Mouse (Mus musculus) adipocyte (in vitro differentiated cells): ENCODE data around the gene Pias1.
"Not testable (repeated sequence)": the region's sequence is repeated elsewhere in the genome, so short reads cannot be mapped to it uniquely, and the experiment has no call there.

Experiments used
- DNase-seq: peaks from one replicate; pipeline ENCODE4 v3.0.0-alpha.2; 2016; ENCODE audit warnings: low spot score

The Pias1 gene

GRCm38 (mm10) chr9:62940966-62941365 lies 46.8 kb downstream of the Pias1 start:
- no peak for DNase-seq

GRCm38 (mm10) chr9:62935854-62936253 lies 51.9 kb downstream of the Pias1 start:
- no peak for DNase-seq

DNA sequence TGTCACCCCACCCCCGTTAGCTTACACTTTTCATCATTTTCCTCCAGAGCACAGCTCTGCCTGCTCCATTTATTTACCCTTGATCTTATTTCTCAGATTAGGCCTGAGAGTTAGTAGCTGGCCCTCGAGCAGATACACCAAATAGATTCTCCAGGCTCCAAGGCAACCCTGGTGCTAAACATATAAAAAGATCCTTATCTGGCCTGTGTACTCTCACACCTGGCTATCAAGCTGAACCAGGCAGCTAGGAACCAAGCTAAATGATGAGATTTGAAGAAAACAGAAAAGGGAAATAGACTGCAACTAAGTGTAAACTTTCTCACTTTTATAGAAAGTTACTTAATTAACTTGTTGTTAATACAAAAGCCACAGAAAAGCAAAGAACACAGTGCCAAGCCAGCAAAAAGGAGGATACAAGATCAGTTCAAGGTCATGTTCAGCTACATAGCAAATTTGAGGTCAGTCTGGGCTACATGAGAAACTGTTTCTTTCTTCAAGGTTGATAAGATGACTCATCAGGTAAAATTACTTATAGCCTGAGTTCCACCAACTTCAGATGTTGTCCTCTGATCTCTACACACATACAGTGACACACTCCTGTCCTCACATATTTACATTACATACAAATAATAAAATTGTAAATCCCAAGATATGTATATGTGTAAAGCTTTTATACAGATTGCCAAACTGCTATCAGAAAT lies 52.9 kb downstream of the Pias1 start:
- DNase-seq = no peak

GRCm38 (mm10) chr9:62932575-62933339 lies 55.0 kb downstream of the Pias1 start:
- no peak for DNase-seq

DNA sequence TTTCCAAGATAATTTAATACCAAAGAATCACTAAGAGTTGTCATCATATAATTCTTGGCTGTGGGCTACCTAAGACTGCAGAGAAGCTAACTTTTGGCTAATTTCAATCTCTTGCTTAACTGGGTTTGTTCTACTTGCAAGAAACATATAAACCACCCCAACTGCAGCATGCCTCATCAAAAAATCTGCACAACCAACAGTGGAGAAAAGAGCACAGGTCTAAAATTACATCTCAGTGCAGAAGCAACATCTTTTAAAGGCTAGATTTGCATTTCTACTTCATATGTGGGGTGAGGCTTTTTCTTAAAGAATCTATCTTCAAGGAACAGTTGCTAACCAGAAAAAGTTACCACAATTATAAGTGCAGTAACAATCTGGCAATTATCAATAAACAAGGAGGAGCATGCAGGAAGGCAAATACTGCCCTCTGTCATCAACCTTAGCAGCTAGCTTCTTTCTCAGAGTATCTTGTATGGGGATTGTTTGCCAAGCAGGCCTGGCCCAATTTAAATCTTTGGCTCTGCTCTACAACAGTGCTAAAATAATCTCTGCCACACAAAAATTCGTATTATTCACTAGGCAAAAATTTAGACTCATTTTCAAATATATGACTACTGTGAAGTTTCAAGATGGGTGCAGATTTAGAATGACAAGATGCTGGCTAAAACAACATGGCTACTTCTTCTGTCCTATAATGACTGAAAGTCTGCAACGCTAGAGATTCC lies 62.7 kb downstream of the Pias1 start:
- no peak for DNase-seq

DNA sequence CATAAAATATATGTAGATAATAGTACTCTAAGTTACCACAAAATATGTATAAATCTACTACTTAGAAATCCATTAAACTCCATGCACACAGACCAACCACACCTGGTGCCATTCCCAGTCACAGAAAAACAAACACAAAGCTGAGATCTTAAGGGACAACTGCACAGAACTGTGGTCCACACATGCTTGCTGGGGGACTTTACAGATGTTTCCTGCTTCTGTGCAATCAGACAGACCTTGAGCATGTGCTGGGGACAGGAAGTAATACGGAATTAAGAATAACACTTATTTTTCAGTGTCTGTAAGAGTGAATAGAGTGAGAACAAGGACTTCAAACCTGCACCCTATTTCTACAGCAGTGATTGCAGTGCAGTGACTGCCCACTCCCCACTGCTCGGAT lies 66.8 kb downstream of the Pias1 start:
- no peak for DNase-seq

DNA sequence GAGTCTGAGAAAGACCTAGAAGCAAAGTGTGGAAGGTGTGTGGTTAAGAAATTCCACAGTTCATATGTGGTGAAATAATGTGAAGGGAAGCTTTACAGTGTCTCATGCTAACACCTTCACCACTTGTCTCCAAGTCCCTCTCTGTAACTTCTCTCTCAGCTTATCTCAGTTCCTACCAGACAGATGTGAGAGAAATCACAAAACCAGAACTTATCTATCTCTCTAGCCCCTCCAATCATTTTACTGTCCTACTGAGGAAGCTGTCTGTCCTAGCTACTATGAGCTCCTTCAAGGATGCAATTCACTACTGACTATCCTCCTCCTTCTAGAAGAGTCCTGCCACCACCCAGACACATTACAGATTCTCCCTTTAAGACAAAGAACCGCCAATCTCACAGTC lies 70.7 kb downstream of the Pias1 start:
- no peak for DNase-seq

DNA sequence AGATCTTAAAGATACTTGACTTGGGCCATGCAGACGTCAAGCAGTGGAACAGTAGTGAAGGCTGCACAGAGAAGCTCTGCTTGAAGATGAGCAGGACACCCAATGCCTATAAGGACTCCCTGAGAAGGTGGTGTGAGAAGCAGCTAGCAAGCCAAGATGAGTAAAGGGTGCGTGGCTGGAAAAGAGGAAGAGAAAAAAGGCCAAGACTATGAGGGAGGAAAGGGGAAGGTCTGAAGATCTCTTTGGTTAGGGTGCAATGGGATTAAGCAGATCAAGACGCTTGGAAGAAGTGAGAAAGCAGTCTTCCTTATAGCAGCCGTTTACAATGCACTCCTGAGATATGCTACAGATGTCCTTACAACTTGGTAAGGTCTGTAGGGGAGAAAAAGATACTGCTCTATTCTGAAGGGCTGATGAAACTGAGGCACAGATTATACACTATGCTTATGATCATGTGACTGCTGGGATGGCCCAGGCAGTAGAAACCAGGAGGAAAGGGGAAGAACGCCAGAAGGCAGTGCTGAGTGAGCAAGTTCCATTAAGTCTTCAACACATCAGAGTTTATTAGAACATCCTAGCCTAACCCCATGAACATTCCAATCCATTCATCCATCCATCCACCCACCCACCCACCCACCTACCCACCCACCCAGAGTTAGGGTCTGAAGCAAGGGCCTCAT lies 74.2 kb downstream of the Pias1 start:
- DNase-seq = no peak

- DNase-seq = no peak
Observed at GRCm38 (mm10) chr9:62905039-62905438, 82.7 kb downstream of the Pias1 start.

- DNase-seq = no peak
Observed at GRCm38 (mm10) chr9:62903841-62904240, 83.9 kb downstream of the Pias1 start.

DNA sequence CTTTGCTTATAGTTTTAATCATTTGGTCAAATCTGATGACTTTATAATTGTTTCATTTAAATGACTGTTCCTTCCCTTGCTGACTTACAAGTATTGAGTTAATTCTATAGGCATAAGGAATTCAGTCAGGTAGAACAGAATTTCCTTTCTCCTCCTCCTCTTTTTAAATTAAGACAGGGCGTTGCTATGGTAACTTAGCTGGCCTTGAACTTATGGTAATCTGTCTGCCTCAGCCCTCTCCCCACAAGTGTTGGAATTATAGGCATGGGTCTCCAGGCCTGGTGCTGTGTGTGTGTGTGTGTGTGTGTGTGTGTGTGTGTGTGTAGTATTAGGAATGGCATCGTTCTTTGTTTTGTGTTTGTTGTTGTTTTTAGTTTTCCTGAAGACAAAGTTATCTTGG lies 86.0 kb downstream of the Pias1 start:
- no peak for DNase-seq

- peak; percentile 83 for DNase-seq
Observed at GRCm38 (mm10) chr9:62894486-62894885, 93.2 kb downstream of the Pias1 start.

DNA sequence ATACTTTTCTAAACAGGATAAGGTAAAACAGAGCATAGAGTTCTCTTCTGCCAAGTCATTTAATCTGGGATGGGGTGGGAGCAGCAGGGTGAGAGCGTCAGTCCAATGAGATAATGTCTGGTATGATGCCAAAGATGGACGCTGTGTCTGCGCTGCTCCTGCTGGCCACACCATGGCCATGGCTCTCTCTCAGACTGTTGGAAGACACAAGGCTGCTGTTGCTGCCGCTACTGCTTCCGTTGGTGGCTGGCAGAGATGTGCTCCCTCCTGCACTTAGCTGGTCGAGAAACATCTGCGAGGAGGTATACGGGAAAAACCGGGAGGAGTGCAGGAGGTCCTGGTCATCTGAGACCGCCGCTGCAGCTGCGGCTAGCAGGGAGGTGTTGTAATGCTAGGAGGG lies 105.9 kb downstream of the Pias1 start:
- DNase-seq = no peak

DNA sequence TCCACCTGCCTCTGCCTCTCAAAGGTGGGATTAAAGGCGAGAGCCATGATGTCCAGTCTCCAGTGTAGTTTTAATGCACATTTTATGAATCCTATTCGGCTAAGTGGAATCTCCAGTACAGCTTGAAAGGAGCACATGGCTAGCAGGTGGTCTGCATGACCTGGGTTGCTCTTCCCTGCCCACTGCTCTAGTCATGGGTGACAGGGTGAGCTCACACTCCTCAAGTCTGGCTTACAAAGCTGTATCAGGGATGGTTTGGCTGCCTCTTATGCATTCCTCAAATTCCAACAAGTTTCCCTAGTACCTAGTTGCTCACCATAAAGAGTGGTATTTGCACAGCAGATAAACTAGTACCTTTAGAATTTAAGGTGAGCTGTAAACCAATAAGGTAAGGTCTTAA lies 109.9 kb downstream of the Pias1 start:
- DNase-seq = no peak

- no peak for DNase-seq
Observed at GRCm38 (mm10) chr9:62876966-62877616, 110.6 kb downstream of the Pias1 start.

DNA sequence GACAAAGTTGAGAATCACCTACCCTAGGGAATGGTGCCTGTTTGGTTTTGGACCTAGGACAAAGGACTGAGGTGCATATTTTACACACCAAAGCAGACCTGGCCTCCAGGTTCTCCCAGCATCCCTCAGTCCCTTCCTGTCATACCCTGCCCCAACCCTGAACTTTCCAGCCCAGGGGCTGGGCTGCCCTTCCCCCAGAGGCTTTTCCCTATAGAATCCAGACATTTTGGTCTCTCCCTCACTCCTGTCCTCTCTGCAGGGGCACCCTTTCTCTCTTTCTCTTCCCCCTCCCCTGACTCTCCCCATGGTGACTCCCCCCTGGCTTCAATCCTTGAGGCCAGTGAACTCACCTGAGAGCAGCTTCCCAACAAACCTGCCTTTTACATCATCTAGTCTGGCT lies 117.0 kb downstream of the Pias1 start:
- DNase-seq = no peak

DNA sequence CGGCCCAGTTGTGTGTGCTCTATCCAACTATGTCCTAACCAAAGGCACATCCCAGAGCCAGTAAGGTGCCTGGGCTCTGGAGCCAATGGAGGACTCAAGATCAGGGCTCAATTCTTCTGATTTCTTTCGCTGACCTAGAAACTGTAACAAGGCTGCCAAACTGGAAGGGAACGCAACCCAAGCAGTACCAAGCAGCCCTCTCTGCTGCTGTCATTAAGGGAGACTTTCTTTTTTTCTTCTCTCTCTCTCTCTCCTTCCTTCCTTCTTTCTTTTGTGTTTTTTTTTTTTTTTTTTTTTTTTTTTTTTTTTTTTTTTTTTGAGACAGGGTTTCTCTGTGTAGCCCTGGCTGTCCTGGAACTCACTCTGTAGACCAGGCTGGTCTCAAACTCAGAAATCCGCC lies 118.5 kb downstream of the Pias1 start:
- DNase-seq = not testable (repeated sequence)

- no peak for DNase-seq
Observed at GRCm38 (mm10) chr9:62860866-62861265, 126.9 kb downstream of the Pias1 start.

GRCm38 (mm10) chr9:62860102-62860501 lies 127.6 kb downstream of the Pias1 start:
- not testable (repeated sequence) for DNase-seq

- no peak for DNase-seq
Observed at GRCm38 (mm10) chr9:62858266-62859019, 129.3 kb downstream of the Pias1 start.

GRCm38 (mm10) chr9:62857719-62858261 lies 129.9 kb downstream of the Pias1 start, which contains the start of gene Calml4:
TSS of gene Calml4 (plus strand) at chr9:62858080.
- peak; percentile 64 for DNase-seq
